Mouse (Mus musculus): ENCODE data around the gene Mex3a. TPM values are rescaled to one million over a fixed set of nuclear protein-coding genes. Genes with fewer than 3 reads are reported as not detected.
"Not testable (repeated sequence)": the region's sequence is repeated elsewhere in the genome, so short reads cannot be mapped to it uniquely, and the experiment has no call there.

The Mex3a gene
- polyA plus RNA-seq, 1 experiment from 2014 or later, result 22.5 TPM

DNA sequence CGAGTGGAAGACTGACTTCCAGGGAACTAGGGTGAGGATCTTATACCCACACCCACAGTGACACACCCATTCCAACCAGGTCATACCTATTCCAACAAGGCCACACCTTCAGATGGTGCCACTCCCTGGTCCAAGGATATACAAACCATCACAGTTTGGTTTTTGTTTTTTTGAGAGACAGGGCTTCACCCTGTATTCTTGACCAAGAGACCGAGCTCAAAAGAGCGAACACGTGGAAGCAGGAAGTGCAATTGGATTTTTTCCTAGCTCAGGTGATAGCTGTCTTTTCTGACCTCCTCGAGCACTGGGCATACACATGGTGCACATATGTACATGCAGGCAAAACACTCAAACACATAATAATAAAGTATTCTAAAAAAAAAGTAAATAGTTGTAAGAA is 45.7 kb downstream of the Mex3a start:
- not testable (repeated sequence) for H3K27ac ChIP-seq (replicated peaks); H3K4me3 ChIP-seq (replicated peaks); H3K9ac ChIP-seq; ATAC-seq (ENCODE audit: insufficient number of reproducible peaks, low FRiP score, low TSS enrichment, low read depth); H3K4me2 ChIP-seq (replicated peaks); H3K9me3 ChIP-seq (replicated peaks); H3K36me3 ChIP-seq; H3K27me3 ChIP-seq
- H3K4me1 ChIP-seq, result peaks cover 18% of the 10 kb centered on the region
- 77% methylated on average over 5 of the region's 5 CpGs for WGBS

- no peak overlapping the region for H3K9ac ChIP-seq
These were observed 46.6 kb downstream of the Mex3a start for GRCm38 (mm10) chr3:88578498-88579424.

GRCm38 (mm10) chr3:88579454-88580117 is 47.4 kb downstream of the Mex3a start:
- H3K4me2 ChIP-seq (replicated peaks), result peak overlapping the region; percentile 68
- H3K27ac ChIP-seq (replicated peaks), result peak overlapping the region; percentile 61; the same call in 1 of the 2 replicates
- H3K9me3 ChIP-seq (replicated peaks), result no peaks in the 10 kb centered on the region
- H3K4me1 ChIP-seq, result peaks cover 20% of the 10 kb centered on the region
- H3K36me3 ChIP-seq, result peaks cover 16% of the 10 kb centered on the region; the same call in 1 of the 2 replicates
- H3K9ac ChIP-seq, result peak overlapping the region; percentile 97
- H3K27me3 ChIP-seq, result no peaks in the 10 kb centered on the region
- peak overlapping the region; percentile 90 for H3K4me3 ChIP-seq (replicated peaks)
- ATAC-seq (ENCODE audit: insufficient number of reproducible peaks, low FRiP score, low TSS enrichment, low read depth), result peak; percentile 80
- under 1% methylated on average over 34 of the region's 34 CpGs for WGBS

More at GRCm38 (mm10) chr3:88578498-88579424, 46.6 kb downstream of the Mex3a start:
- Histone ChIP-seq H3K27me3 (no peaks in the 10 kb centered on the region), H3K4me3 (replicated peaks) (peak overlapping the region; percentile 90), H3K9me3 (replicated peaks) (no peaks in the 10 kb centered on the region), H3K36me3 (peaks cover 12% of the 10 kb centered on the region; the same call in 1 of the 2 replicates), H3K4me2 (replicated peaks) (peak overlapping the region; percentile 68), H3K27ac (replicated peaks) (no peak overlapping the region), H3K4me1 (peaks cover 20% of the 10 kb centered on the region)
- WGBS, result 48% methylated on average over 8 of the region's 8 CpGs
- no peak for ATAC-seq (ENCODE audit: insufficient number of reproducible peaks, low FRiP score, low TSS enrichment, low read depth)

DNA sequence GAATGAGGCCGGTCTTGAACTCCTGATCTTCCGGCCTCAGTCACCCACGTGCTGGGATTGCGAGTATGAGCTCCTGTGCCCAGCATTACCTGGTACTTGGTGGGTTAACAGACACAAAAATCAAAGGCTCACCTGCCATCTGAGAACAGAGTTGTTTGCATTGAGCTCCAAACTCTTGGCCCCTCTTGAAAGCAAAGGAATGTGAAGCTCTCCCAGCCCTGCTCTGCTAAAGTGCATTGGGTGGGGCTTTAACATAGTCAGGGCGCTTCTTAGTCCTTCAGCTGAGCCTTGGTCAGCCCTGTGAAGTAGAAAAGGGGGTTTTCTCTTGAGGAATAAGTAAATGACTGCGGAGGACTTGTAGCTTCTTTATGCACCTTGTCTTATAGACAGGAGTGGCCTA is 53.6 kb downstream of the Mex3a start:
- Histone ChIP-seq H3K9me3 (replicated peaks) (no peaks in the 10 kb centered on the region), H3K4me3 (replicated peaks) (no peak overlapping the region), H3K4me1 (peaks cover 13% of the 10 kb centered on the region), H3K27me3 (no peaks in the 10 kb centered on the region), H3K9ac (no peak overlapping the region), H3K36me3 (peaks cover 52% of the 10 kb centered on the region), H3K4me2 (replicated peaks) (no peak overlapping the region), H3K27ac (replicated peaks) (no peak overlapping the region)
- ATAC-seq (ENCODE audit: insufficient number of reproducible peaks, low FRiP score, low TSS enrichment, low read depth), result no peak
- WGBS, result 96% methylated on average over 6 of the region's 6 CpGs

DNA sequence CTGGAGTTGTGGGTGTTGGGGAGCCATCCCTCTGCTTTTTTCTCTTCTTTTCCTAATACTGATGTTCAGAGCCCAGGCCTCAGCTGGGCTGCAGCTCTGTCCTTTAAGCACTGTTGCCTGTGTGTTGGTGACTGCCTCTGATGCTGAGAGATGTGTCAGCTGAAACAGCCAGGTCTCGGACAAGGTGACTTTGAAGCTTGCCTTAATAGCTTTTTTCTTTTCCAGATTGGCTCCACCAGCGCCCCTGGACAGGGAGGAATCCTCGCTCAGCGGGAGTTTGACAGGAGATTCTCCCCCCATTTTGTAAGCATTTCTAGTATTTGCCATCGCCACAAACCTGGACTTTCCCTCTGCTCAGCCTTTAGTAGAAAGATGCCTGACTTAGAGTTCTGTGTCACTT is 54.4 kb downstream of the Mex3a start:
- Histone ChIP-seq H3K27me3 (no peaks in the 10 kb centered on the region), H3K9ac (no peak overlapping the region), H3K27ac (replicated peaks) (no peak overlapping the region), H3K4me2 (replicated peaks) (no peak overlapping the region), H3K4me1 (peaks cover 17% of the 10 kb centered on the region), H3K36me3 (peaks cover 52% of the 10 kb centered on the region), H3K4me3 (replicated peaks) (no peak overlapping the region), H3K9me3 (replicated peaks) (no peaks in the 10 kb centered on the region)
- 90% methylated on average over 5 of the region's 5 CpGs for WGBS
- no peak for ATAC-seq (ENCODE audit: insufficient number of reproducible peaks, low FRiP score, low TSS enrichment, low read depth)

DNA sequence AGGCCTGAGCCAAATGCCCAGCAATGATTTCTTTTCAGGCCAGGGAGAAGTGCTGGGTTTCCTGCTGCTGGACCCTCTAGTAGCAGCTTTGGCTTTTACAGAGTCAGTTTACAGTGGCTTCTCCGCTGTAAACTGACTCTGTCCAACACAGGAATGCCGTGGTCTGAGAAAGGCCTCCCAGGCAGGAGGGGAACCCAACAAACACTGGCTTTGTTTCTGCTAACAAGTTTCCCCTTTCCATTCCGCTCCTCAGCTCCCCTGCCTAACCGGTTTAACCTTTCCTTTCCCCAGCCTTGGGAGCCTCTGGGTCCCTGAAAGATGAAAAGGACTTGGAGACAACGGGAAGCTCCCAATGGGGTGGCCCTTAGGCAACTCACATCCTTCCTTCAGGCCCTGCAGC is 58.1 kb downstream of the Mex3a start:
- no peaks in the 10 kb centered on the region for H3K27me3 ChIP-seq
- H3K4me2 ChIP-seq (replicated peaks), result no peak overlapping the region
- peak overlapping the region; percentile 60 for H3K27ac ChIP-seq (replicated peaks)
- ATAC-seq (ENCODE audit: insufficient number of reproducible peaks, low FRiP score, low TSS enrichment, low read depth), result no peak
- H3K4me3 ChIP-seq (replicated peaks), result no peak overlapping the region
- H3K4me1 ChIP-seq, result peaks cover 35% of the 10 kb centered on the region
- WGBS, result 7% methylated on average over 5 of the region's 5 CpGs
- H3K9me3 ChIP-seq (replicated peaks), result no peaks in the 10 kb centered on the region
- H3K36me3 ChIP-seq, result peaks cover 36% of the 10 kb centered on the region
- H3K9ac ChIP-seq, result no peak overlapping the region

MicroRNAs within 50 kb of the gene (microRNA counts, 519-probe panel; counts per million panel counts)
- microRNA mmu-miR-1905, result not detected

Small RNA genes lying within 50 kb of the gene (microRNA-seq; reads per million reads assigned to microRNA genes)
- not detected for gene Mir1905 (ENCODE audit: borderline number of aligned reads)

Other genes starting within 250 kb of the Mex3a start
- 0.60 and 2.2 TPM in 2 replicates for gene Gm38392, start 245.2 kb upstream of the Mex3a start, polyA plus RNA-seq (2015; fragmentation: Nextera tagmentation; extraction: Ambion mirVana)
- gene Tsacc, start 235.4 kb upstream of the Mex3a start, polyA plus RNA-seq (2015; fragmentation: Nextera tagmentation; extraction: Ambion mirVana), result 14.3 and 16.3 TPM in 2 replicates
- 443 TPM in 2 replicates for gene Cct3, start 235.3 kb upstream of the Mex3a start, polyA plus RNA-seq (2015; fragmentation: Nextera tagmentation; extraction: Ambion mirVana)
- 212 and 214 TPM in 2 replicates for gene Glmp, start 207.4 kb upstream of the Mex3a start, polyA plus RNA-seq (2015; fragmentation: Nextera tagmentation; extraction: Ambion mirVana)
- 26.0 and 27.1 TPM in 2 replicates for gene Tmem79, start 196.2 kb upstream of the Mex3a start, polyA plus RNA-seq (2015; fragmentation: Nextera tagmentation; extraction: Ambion mirVana)
- gene Smg5, start 196.1 kb upstream of the Mex3a start, polyA plus RNA-seq (2015; fragmentation: Nextera tagmentation; extraction: Ambion mirVana), result 41.8 and 48.6 TPM in 2 replicates
- 8.3 and 10.1 TPM in 2 replicates for gene Paqr6, start 167.8 kb upstream of the Mex3a start, polyA plus RNA-seq (2015; fragmentation: Nextera tagmentation; extraction: Ambion mirVana)
- gene Bglap3, start 159.7 kb upstream of the Mex3a start, polyA plus RNA-seq (2015; fragmentation: Nextera tagmentation; extraction: Ambion mirVana), result 19.8 and 20.4 TPM in 2 replicates
- gene Bglap2, start 153.7 kb upstream of the Mex3a start, polyA plus RNA-seq (2015; fragmentation: Nextera tagmentation; extraction: Ambion mirVana), result 13.8 and 15.5 TPM in 2 replicates
- gene Bglap, start 147.9 kb upstream of the Mex3a start, polyA plus RNA-seq (2015; fragmentation: Nextera tagmentation; extraction: Ambion mirVana), result 18.4 and 35.5 TPM in 2 replicates
- gene Pmf1, start 122.1 kb upstream of the Mex3a start, polyA plus RNA-seq (2015; fragmentation: Nextera tagmentation; extraction: Ambion mirVana), result 96.0 and 108 TPM in 2 replicates
- gene Slc25a44, start 107.3 kb upstream of the Mex3a start, polyA plus RNA-seq (2015; fragmentation: Nextera tagmentation; extraction: Ambion mirVana), result 16.3 and 17.9 TPM in 2 replicates
- 18.5 and 21.9 TPM in 2 replicates for gene Sema4a, start 71.2 kb upstream of the Mex3a start, polyA plus RNA-seq (2015; fragmentation: Nextera tagmentation; extraction: Ambion mirVana)
- 625 and 678 TPM in 2 replicates for gene Lmna, start 22.4 kb upstream of the Mex3a start, polyA plus RNA-seq (2015; fragmentation: Nextera tagmentation; extraction: Ambion mirVana)
- gene Rab25, start 15.9 kb downstream of the Mex3a start, polyA plus RNA-seq (2015; fragmentation: Nextera tagmentation; extraction: Ambion mirVana), result 96.3 and 107 TPM in 2 replicates
- gene Lamtor2, start 20.7 kb downstream of the Mex3a start, polyA plus RNA-seq (2015; fragmentation: Nextera tagmentation; extraction: Ambion mirVana), result 183 and 199 TPM in 2 replicates
- gene Ubqln4, start 21.4 kb downstream of the Mex3a start, polyA plus RNA-seq (2015; fragmentation: Nextera tagmentation; extraction: Ambion mirVana), result 44.4 and 47.6 TPM in 2 replicates
- gene Ssr2, start 43.5 kb downstream of the Mex3a start, polyA plus RNA-seq (2015; fragmentation: Nextera tagmentation; extraction: Ambion mirVana), result 339 and 341 TPM in 2 replicates
- gene Arhgef2, start 73.6 kb downstream of the Mex3a start, polyA plus RNA-seq (2015; fragmentation: Nextera tagmentation; extraction: Ambion mirVana), result 96.6 and 97.9 TPM in 2 replicates
- gene Rxfp4, start 120.7 kb downstream of the Mex3a start, polyA plus RNA-seq (2015; fragmentation: Nextera tagmentation; extraction: Ambion mirVana), result not detected in 2 replicates
- gene Khdc4, start 153.4 kb downstream of the Mex3a start, polyA plus RNA-seq (2015; fragmentation: Nextera tagmentation; extraction: Ambion mirVana), result 78.6 and 91.4 TPM in 2 replicates
- gene Rit1, start 184.4 kb downstream of the Mex3a start, polyA plus RNA-seq (2015; fragmentation: Nextera tagmentation; extraction: Ambion mirVana), result 68.3 and 71.6 TPM in 2 replicates
- 19.0 and 23.3 TPM in 2 replicates for gene Syt11, start 242.8 kb downstream of the Mex3a start, polyA plus RNA-seq (2015; fragmentation: Nextera tagmentation; extraction: Ambion mirVana)